23 mouse cellular contexts compared by ENCODE assay signal in genomic region chr2:172214336-172214735, GRCm38 (mm10). TPM values are rescaled to one million over a fixed set of nuclear protein-coding genes. Genes with fewer than 3 reads are reported as not detected.
"Had no signal": no experiment of that assay in that cellular context is flagged by ENCODE, and none has a peak within 500 bp of the region (broad histone marks: within the 10 kb centered on the region; RNA-seq: fewer than 3 reads in every experiment).

No protein-coding gene starts in this region.

- H3K4me1 ChIP-seq: liver, embryonic 15.5 days; lung, embryonic 15.5 days; neural tube, embryonic 12.5 days; stomach, embryonic 15.5 days had no signal

- H3K27me3 ChIP-seq: liver, embryonic 15.5 days; lung, embryonic 15.5 days; neural tube, embryonic 12.5 days; stomach, embryonic 15.5 days had no signal

- DNase-seq: liver, postnatal 0 days; lung, adult 2 months; lung, postnatal 14 days; lung, postnatal 36 days; midbrain, embryonic 14.5 days; right cerebral cortex, postnatal 14 days; thymus, adult 2 months; thymus, postnatal 25 days; thymus, postnatal 4 days had no signal

- H3K9me3 ChIP-seq: liver, embryonic 15.5 days; lung, embryonic 15.5 days; midbrain, embryonic 12.5 days; neural tube, embryonic 12.5 days; stomach, embryonic 15.5 days had no signal

- H3K4me3 ChIP-seq: liver, embryonic 15.5 days; lung, embryonic 15.5 days; midbrain, embryonic 12.5 days; neural tube, embryonic 12.5 days; stomach, embryonic 15.5 days had no signal

- H3K36me3 ChIP-seq: liver, embryonic 15.5 days; lung, embryonic 15.5 days; midbrain, embryonic 12.5 days; neural tube, embryonic 12.5 days; stomach, embryonic 15.5 days had no signal

- ATAC-seq: liver, postnatal 0 days; lung, postnatal 0 days had no signal

RNA-seq across cellular contexts. Expression of gene Mc3r, which starts 34.0 kb away (rescaled TPM):
- total RNA-seq: megakaryocyte progenitor cell, adult 5-6 weeks; monocyte, adult 5-6 weeks; neutrophil, adult 5-6 weeks had no signal
- polyA plus RNA-seq: liver, postnatal 0 days; lung, adult 2 months; lung, embryonic 15.5 days; lung, postnatal 0 days; macrophage; midbrain, embryonic 12.5 days; neural tube, embryonic 12.5 days; spleen, adult 2 months; stomach, embryonic 15.5 days; stomach, postnatal 0 days; testis, adult 2 months; thymus, adult 2 months; urinary bladder, adult 2 months had no signal
